Mouse (Mus musculus) heart, adult 2 months (tissue): ENCODE measurements around the gene Syk. TPM values are rescaled to one million over a fixed set of nuclear protein-coding genes. Genes with fewer than 3 reads are reported as not detected.

ENCODE experiments used
- DNase-seq, 2 experiments: peaks; one replicate each; pipeline ENCODE4 v3.0.0; 2021
- H3K27ac ChIP-seq: fragments of 200-600 bp; 2 replicates; pipeline ENCODE4 v1.8.1; 2022
- H3K27me3 ChIP-seq: fragments of 200-500 bp; 2 replicates; pipeline ENCODE4 v1.6.1; 2012; ENCODE audit warnings: mild to moderate bottlenecking, low read length, inconsistent platforms, mixed read lengths; ENCODE audit not compliant: control insufficient read depth, insufficient read depth
- H3K36me3 ChIP-seq: fragments of 200-500 bp; 2 replicates; pipeline ENCODE4 v1.6.1; 2012; ENCODE audit warnings: low read length, inconsistent platforms; ENCODE audit not compliant: control insufficient read depth, insufficient read depth
- H3K4me1 ChIP-seq: fragments of 200-500 bp; 2 replicates; pipeline ENCODE4 v1.6.1; 2011; ENCODE audit warnings: low read length; ENCODE audit not compliant: control insufficient read depth, insufficient read depth
- H3K4me3 ChIP-seq: fragments of 200-600 bp; 2 replicates; pipeline ENCODE4 v1.8.1; 2022
- H3K79me2 ChIP-seq: fragments of 200-500 bp; replicated peaks from 2 replicates; pipeline ENCODE4 v1.6.1; 2012; ENCODE audit warnings: mild to moderate bottlenecking, inconsistent platforms, low read length, moderate library complexity, mixed read lengths; ENCODE audit not compliant: control insufficient read depth, insufficient read depth
- H3K9ac ChIP-seq: fragments of 200-500 bp; 2 replicates; pipeline ENCODE4 v1.6.1; 2012; ENCODE audit warnings: low read depth, mild to moderate bottlenecking, control low read depth, inconsistent platforms, low read length, mixed read lengths
- CTCF ChIP-seq: fragments of 200-600 bp; IDR thresholded peaks from 2 replicates; pipeline ENCODE4 v1.8.1; 2022; ENCODE audit warnings: antibody characterized with exemption, mild to moderate bottlenecking, moderate library complexity
- EP300 ChIP-seq: fragments of 200-500 bp; IDR thresholded peaks from 2 replicates; pipeline ENCODE4 v1.6.1; 2011; ENCODE audit warnings: low read depth, low read length, control low read depth; ENCODE audit not compliant: insufficient read depth
- POLR2A ChIP-seq: fragments of 200-500 bp; IDR thresholded peaks from 2 replicates; pipeline ENCODE4 v1.6.1; 2011; ENCODE audit warnings: mild to moderate bottlenecking, low read depth, low read length, control low read depth; ENCODE audit not compliant: insufficient read depth
- WGBS: fragments of 180-500 bp; shearing (Covaris S2); methylation state at CpG from one replicate; pipeline ENCODE4 v1.1.7; 2018; 5-methylcytosine and 5-hydroxymethylcytosine counted together
- intact Hi-C: fragments of 180-260 bp; cut with DNase I; formaldehyde crosslinking; loops from one replicate; pipeline ENCODE4 v1.15.1; 2025
- polyA plus RNA-seq: library from polyadenylated mRNA; depleted of rRNA; stranded (reverse); fragments of >200 nt; gene quantifications from 2 replicates; pipeline ENCODE4 v1.2.3, GENCODE M21; 2012
- total RNA-seq, 2 experiments: library from RNA; stranded (reverse); gene quantifications; 2 replicates each; pipeline ENCODE4 v1.2.3; 2021

Syk gene
- total and polyA plus RNA-seq, 3 experiments: 14.0 to 17.6 (median 16.0) TPM

DNA sequence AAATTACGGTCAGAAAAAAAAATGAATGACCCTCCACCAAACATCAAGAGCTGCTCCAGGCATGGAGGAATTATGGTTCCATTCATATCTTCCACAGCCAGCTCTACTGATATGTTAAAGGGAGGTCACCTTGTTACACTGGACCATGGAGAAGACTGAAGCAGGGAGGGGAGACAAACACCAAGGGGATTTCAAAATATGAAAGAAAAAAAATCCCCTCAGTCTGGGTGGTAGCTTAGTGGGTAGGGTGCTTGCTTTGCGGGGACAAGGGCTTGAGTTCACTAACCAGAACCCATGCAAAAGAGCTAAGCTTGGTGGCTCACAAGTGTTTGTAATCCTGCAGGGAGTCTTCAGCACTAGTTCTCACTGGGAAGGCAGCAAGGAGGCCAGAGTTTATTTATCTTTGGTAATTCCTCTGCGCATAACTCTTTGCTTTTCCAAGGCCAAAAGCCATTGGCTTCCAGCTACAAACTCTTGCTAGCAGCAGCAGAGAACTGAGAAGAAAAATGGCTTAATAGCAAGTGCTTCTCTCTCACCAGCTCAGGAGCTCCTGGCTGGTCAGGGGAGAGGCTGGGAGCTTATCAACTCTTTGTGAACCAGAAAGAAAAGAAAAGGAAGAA, 23.8 kb downstream of the Syk start:
- H3K4me3 ChIP-seq: no peak overlapping the region
- intact Hi-C loops: no loop called here
- H3K27me3 ChIP-seq: no peaks in the 10 kb centered on the region
- no peak overlapping the region for H3K27ac ChIP-seq
- 0 out of 2 replicates have a peak, but pooled peaks cover 3% of the 10 kb centered on the region for H3K79me2 ChIP-seq
- no peak for DNase-seq
- no peak for TF ChIP-seq EP300
- TF ChIP-seq POLR2A: no peak
- TF ChIP-seq CTCF: no peak
- peaks cover 6% of the 10 kb centered on the region for H3K4me1 ChIP-seq
- H3K36me3 ChIP-seq: no peaks in the 10 kb centered on the region
- WGBS: 74% methylated on average over 3 of the region's 3 CpGs
- H3K9ac ChIP-seq: no peak overlapping the region

DNA sequence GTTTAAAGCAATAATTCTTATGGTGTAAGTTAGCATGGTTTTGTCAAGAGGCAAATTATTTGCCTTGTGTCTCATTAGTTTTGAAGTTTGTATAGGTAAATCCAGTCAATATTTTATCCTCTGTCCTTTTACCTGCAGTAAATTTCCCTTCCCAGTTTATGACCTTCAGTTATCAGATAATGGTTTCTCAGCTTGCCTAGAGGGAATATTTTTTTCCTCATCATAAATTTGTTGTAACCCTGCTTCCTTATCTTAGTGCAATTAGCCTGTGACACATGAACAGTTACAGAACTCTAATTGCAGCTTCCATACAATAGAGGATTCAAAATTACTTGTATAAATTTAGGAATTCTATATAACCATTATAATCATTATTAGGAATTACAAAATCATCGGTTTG, 25.0 kb downstream of the Syk start:
- H3K4me3 ChIP-seq: no peak overlapping the region
- TF ChIP-seq POLR2A (no peak), CTCF (no peak), EP300 (no peak)
- 98% methylated on average over 1 of the region's 1 CpGs for WGBS
- no peak overlapping the region for H3K9ac ChIP-seq
- intact Hi-C loops: no loop called here
- no peak for DNase-seq
- no peaks in the 10 kb centered on the region for H3K36me3 ChIP-seq
- peaks cover 3% of the 10 kb centered on the region; the same call in 1 of the 2 replicates for H3K4me1 ChIP-seq
- H3K27me3 ChIP-seq: no peaks in the 10 kb centered on the region
- 0 out of 2 replicates have a peak, but pooled peaks cover 3% of the 10 kb centered on the region for H3K79me2 ChIP-seq
- H3K27ac ChIP-seq: no peak overlapping the region

DNA sequence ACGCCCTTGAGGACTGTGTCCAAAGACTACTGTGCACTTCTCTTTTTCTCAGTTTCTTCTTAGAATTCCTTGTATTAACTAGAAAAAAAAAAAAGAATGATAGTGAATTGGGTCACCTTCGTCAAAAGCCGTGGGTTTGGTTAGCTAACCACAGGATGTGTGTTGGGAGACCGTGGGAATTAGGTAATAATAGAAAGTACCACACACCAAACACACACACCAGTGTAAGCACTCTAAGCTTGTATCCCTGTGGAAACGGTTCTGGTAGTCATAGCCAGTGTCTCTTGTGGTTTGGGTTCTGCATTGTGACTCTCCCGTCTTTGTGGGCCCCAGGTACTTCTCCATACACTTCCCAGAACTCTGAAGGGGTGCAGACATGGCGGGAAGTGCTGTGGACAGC, 27.5 kb downstream of the Syk start:
- Histone ChIP-seq H3K4me1 (peaks cover 1% of the 10 kb centered on the region; the same call in 1 of the 2 replicates), H3K9ac (no peak overlapping the region), H3K36me3 (no peaks in the 10 kb centered on the region), H3K27ac (no peak overlapping the region), H3K27me3 (no peaks in the 10 kb centered on the region), H3K4me3 (no peak overlapping the region), H3K79me2 (0 out of 2 replicates have a peak, but pooled peaks cover 3% of the 10 kb centered on the region)
- intact Hi-C loops: no loop called here
- DNase-seq: no peak
- 90% methylated on average over 7 of the region's 7 CpGs for WGBS
- TF ChIP-seq EP300 (no peak), POLR2A (no peak), CTCF (no peak)

DNA sequence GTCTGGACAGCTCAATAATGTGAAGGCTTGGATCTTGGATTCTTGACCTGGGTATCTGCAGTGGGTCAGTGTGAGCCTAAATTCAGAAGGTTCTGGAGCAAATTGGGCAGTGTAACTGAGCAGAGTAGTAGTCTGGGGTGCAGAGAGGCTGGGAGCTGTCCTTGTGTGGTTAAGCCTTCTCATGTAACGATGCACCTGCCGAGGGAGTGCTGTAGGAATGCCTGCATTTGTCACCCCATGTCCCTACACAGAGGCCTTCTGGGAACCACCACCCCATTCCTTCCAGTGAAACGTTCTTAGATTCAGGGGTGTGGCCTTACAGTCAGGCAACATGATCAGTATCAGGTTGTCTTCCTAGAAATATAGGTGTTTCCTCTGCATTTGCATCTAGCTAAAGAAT, 30.3 kb downstream of the Syk start:
- Histone ChIP-seq H3K27ac (no peak overlapping the region), H3K79me2 (0 out of 2 replicates have a peak, but pooled peaks cover 3% of the 10 kb centered on the region), H3K36me3 (no peaks in the 10 kb centered on the region), H3K4me3 (no peak overlapping the region), H3K9ac (no peak overlapping the region), H3K4me1 (no peaks in the 10 kb centered on the region), H3K27me3 (no peaks in the 10 kb centered on the region)
- no peak for TF ChIP-seq CTCF
- TF ChIP-seq EP300: no peak
- no peak for TF ChIP-seq POLR2A
- intact Hi-C loops: no loop called here
- WGBS: 92% methylated on average over 3 of the region's 3 CpGs
- DNase-seq: no peak

DNA sequence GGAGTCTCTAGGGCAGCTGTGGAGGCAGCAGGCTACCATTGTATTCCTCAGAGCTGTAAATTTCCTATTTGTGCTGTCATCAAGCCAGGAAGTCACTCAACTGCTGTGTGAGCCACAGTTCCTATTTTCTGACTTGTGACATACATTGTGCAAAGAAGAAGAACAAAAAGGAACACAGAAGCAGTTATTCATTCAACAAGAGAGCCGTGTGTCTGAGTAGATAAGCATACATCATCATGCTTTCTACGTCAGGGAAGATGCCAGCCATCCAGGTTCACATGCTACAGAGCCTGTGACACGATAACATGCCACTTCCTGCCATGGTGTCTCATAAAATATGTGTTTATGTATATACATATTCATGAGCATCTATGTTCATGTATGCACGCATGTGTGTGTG, 32.1 kb downstream of the Syk start:
- Histone ChIP-seq H3K9ac (no peak overlapping the region), H3K27ac (no peak overlapping the region), H3K36me3 (no peaks in the 10 kb centered on the region), H3K4me3 (no peak overlapping the region), H3K4me1 (no peaks in the 10 kb centered on the region), H3K27me3 (no peaks in the 10 kb centered on the region), H3K79me2 (no peaks in the 10 kb centered on the region)
- 71% methylated on average over 4 of the region's 4 CpGs for WGBS
- TF ChIP-seq CTCF (no peak), POLR2A (no peak), EP300 (no peak)
- intact Hi-C loops: no loop called here
- no peak for DNase-seq

DNA sequence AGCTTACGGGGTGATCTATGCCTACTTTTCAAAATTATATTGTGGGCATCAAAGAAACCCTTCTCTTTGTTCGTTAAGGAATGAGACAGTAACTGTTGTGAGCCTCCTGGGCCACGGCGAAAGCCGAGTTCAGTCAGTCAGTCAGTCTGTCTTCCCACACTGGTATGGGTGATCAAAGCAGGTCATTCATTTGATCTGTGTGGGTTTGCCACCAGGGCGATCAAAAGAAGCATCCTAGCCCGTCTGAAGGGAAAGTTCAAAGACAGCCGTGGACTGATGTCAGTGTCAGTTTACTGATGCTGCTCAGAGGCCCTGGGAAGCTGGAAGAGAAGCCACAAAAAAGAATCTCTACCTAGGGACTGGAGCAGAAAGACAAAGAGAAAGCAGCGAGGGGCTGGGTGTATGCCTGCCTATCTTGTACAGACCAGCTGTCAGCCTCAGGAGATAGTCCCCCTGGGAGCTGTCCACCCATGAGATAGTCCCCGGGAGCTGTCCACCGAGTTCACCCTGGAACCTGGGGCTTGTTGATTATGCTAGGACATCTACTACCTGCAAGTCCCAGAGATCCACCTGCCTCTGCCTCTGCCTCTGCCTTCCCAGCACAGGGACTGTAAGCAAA, 34.2 kb downstream of the Syk start:
- TF ChIP-seq EP300 (no peak), POLR2A (no peak), CTCF (no peak)
- Histone ChIP-seq H3K27me3 (no peaks in the 10 kb centered on the region), H3K27ac (no peak overlapping the region), H3K4me1 (no peaks in the 10 kb centered on the region), H3K79me2 (no peaks in the 10 kb centered on the region), H3K36me3 (no peaks in the 10 kb centered on the region), H3K9ac (no peak overlapping the region), H3K4me3 (no peak overlapping the region)
- no peak for DNase-seq
- intact Hi-C loops: no loop called here
- 74% methylated on average over 11 of the region's 11 CpGs for WGBS
